Mouse (Mus musculus): Measurements from ENCODE around the gene R3hdm4. TPM values are rescaled to one million over a fixed set of nuclear protein-coding genes. Genes with fewer than 3 reads are reported as not detected.

R3hdm4 gene
- total RNA-seq, 1 experiment from 2014 or later = 75.8 TPM

GRCm38 (mm10) chr10:79906712-79907111 is 14.3 kb downstream of the R3hdm4 start:
- DNase-seq = no peak

- peak; percentile 59 for DNase-seq
These were observed 20.0 kb downstream of the R3hdm4 start for GRCm38 (mm10) chr10:79900951-79901410.

GRCm38 (mm10) chr10:79897316-79898245 is 23.4 kb downstream of the R3hdm4 start:
- DNase-seq = peak; percentile 35

- DNase-seq = no peak
These were observed 24.2 kb downstream of the R3hdm4 start for GRCm38 (mm10) chr10:79896814-79897213.

- peak; percentile 26 for DNase-seq
These were observed 24.7 kb downstream of the R3hdm4 start for GRCm38 (mm10) chr10:79896306-79896705.

GRCm38 (mm10) chr10:79892451-79893118 is 28.4 kb downstream of the R3hdm4 start:
- DNase-seq = peak; percentile 90

GRCm38 (mm10) chr10:79890670-79891069 is 30.3 kb downstream of the R3hdm4 start, which contains the start of gene Cfd:
Gene Cfd, plus strand, starts transcription at chr10:79890853.
- DNase-seq = peak; percentile 46

- DNase-seq = peak; percentile 77
These were observed 31.6 kb downstream of the R3hdm4 start for GRCm38 (mm10) chr10:79889386-79889785.

GRCm38 (mm10) chr10:79886611-79887010 is 34.4 kb downstream of the R3hdm4 start:
- no peak for DNase-seq

- no peak for DNase-seq
These were observed 35.0 kb downstream of the R3hdm4 start, which contains the start of gene Elane for GRCm38 (mm10) chr10:79886054-79886453. Gene Elane, plus strand, starts transcription at chr10:79886247.

- DNase-seq = peak; percentile 48
These were observed 36.1 kb downstream of the R3hdm4 start for GRCm38 (mm10) chr10:79884938-79885337.

- peak; percentile 88 for DNase-seq
These were observed 36.6 kb downstream of the R3hdm4 start for GRCm38 (mm10) chr10:79884446-79884845.

- DNase-seq = peak; percentile 89
These were observed 37.5 kb downstream of the R3hdm4 start for GRCm38 (mm10) chr10:79883297-79884084.

- peak; percentile 59 for DNase-seq
These were observed 39.0 kb downstream of the R3hdm4 start for GRCm38 (mm10) chr10:79881981-79882380.

GRCm38 (mm10) chr10:79880721-79881120 is 40.3 kb downstream of the R3hdm4 start:
- no peak for DNase-seq

GRCm38 (mm10) chr10:79879527-79879926 is 41.5 kb downstream of the R3hdm4 start:
- DNase-seq = no peak

- peak; percentile 69 for DNase-seq
These were observed 43.3 kb downstream of the R3hdm4 start for GRCm38 (mm10) chr10:79877757-79878156.

- DNase-seq = no peak
These were observed 43.8 kb downstream of the R3hdm4 start for GRCm38 (mm10) chr10:79877174-79877573.

- peak; percentile 38 for DNase-seq
These were observed 46.6 kb downstream of the R3hdm4 start, which contains the start of the genes Prtn3 and Plppr3 for GRCm38 (mm10) chr10:79874290-79874862. Gene Prtn3, plus strand, starts transcription at chr10:79874476. Gene Plppr3, minus strand, starts transcription at chr10:79874634.

- no peak for DNase-seq
These were observed 47.2 kb downstream of the R3hdm4 start for GRCm38 (mm10) chr10:79873715-79874289.

GRCm38 (mm10) chr10:79873313-79873712 is 47.7 kb downstream of the R3hdm4 start:
- DNase-seq = no peak
